Mouse (Mus musculus) embryo, embryonic 10 days (tissue): ENCODE measurements at regions not wholly inside any gene's neighbourhood (a gene's known extent, or its start where the extent isn't known, plus 50 kb on each side); places are given as distances from the start of the nearest gene placed in this dataset.

Experiments
- DNase-seq: peaks from one replicate; pipeline ENCODE4 v3.0.0-alpha.2; 2015; ENCODE audit warnings: low spot score

DNA sequence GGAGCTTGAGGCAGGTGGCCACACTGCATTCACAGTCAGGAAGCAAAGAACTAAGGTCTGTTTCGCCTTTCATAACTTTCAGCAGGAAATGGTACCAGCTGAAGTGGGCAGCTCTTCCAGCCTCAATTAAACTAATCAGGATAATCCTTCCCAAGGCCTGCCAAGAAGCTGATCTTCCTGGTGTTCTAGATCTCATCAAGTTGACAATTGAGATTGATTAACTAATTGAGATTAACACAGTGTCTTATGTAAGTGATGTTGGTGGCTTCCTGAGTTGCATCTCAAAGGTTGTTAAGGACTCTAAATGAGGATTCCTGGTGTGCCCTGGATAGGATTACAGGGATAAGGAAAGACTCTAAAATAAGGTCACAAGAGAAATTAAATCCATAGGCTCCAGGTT lies 273.3 kb upstream of the Irx2 start:
- DNase-seq: no peak

DNA sequence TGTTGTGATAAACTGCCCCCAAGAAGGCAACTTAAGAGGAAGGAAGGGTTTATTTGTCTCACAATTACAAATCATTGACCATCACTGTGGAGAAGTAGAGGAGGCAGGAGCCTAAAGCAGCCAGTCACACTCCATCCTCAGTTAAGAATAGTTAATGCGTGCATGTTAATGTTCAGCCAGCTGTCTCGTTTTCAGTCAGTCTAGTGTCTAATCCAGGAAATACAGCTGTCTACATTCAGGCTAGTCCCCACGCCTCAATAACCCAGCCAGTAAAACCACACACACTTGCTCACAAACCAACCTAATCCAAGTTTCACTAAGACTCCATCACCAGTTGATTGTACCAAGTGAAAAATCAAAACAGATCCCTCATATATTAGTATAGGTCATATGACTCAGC lies 272.8 kb upstream of the Irx2 start:
- DNase-seq: no peak

DNA sequence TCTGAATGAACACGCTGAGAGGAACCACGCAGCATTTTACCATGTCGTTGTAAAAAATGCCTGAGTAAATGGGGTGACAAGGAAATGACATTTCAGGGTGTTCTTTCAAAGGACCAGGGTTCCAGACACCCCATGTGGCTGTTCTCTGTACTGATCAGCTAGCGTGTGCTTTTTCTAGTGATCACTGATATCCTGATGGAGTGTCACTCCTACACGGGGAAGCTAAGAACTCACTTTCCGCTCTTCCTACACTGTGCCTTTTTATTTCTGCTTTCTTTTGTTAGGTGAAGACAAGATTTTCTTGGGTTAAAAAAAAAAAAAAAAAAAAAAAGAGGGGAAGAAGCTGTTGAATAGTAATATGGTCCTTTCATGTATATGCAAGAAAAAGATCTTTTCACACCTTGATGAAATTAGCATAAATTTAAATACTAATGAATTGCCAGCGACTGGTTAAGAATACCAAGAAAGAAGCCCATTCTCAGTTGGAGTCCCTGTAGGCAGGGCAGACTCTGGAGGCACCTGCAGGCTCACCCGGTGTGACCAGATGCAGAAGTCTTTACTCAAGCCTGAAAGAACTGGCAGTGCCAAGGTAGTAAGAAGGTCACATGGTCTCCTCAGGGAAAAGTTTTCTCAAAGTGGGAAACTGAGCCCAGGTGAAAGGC lies 270.2 kb upstream of the Irx2 start:
- no peak for DNase-seq

DNA sequence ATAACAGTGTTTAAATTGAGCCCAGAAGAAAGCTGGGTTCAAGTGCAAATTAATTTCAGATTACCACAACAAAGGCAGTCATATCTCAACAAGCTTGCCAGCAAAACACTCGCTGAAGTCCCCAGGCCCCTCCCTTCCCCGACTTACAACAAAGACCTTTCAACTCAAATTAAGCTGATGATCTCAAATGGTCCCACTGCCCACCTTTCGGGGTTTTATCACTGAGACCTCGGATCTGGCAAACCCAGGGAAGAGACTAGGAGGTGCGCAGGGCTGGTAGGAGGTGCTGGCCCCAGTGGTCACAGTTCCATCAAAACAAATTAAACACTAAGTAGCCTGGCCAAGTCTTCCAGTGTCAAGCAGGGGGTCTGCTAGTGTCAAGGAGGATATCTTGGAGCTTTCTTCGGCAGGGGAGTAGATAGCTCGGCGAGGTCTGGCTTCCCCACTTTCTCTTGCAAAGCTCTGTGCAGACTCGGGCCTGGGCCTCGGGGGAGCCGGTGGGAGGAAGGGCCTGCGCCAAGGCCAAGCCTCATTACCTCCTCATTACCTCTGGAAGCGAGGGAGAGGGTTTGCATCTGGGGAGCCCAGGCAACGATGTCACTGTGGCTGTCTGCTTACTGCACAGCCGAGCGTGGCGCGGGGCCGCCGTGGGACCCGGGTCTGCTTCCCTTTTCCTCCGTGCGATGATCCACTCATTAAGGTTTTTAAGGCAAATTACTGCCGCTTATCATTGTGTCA lies 262.9 kb upstream of the Irx2 start:
- DNase-seq: peak; percentile 64

DNA sequence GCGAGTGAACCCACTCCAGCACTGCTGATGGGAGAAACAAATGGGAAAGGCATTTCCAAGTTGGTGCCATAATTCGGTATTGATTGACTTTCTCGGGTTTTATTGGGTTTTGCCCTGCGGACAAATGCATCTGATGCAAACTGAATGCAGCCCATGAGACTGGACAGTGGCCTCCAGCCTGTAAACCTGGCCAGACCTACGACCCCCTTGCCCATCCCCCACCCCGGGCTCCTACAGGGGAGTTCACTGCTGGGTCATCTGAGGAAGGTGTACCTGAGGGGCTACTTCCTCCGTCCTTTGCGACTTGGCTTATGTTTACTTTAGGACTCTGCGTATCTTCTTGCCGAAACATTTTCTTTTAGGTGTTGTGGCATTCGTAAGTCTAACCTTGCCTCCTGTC lies 262.3 kb upstream of the Irx2 start:
- no peak for DNase-seq

DNA sequence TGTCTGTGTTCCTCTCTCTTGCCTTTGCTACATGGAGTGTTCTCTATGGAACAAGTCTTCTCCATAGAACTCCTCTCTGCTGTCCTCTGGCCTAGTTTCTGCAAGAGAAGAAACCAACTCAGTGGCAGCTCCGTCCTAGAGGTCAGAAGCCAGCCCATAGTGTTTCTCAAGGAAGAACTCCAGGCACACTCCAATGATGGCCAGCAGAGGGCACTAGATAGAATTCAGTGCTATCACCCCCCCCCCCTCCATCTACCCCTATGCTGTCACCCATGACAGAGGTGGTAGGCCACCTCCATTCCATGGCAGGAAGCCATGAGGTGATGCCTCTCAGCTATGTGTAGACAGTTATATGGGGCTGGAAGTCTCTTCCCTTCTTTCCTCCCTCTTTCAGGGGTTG lies 258.5 kb upstream of the Irx2 start:
- DNase-seq: peak; percentile 47

DNA sequence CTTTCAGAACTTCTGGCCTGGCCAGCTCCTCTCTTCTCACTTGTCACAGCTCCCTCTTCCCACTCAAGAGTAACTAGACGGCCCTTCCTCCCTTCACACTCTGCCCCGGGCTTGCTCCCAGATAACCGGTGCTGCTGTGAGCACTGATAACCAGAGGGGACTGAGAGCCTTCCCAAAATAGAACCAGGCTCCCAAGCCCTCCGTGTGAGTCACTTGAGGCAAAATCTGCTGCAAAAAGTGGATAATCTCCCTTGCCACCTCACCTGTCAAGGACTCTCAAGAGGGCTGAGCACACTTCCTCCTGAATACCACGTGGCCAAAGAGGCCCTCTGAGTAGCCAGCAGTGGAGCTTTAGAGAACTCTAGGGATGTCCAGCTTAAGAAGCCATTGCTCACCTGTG lies 257.6 kb upstream of the Irx2 start:
- DNase-seq: no peak

DNA sequence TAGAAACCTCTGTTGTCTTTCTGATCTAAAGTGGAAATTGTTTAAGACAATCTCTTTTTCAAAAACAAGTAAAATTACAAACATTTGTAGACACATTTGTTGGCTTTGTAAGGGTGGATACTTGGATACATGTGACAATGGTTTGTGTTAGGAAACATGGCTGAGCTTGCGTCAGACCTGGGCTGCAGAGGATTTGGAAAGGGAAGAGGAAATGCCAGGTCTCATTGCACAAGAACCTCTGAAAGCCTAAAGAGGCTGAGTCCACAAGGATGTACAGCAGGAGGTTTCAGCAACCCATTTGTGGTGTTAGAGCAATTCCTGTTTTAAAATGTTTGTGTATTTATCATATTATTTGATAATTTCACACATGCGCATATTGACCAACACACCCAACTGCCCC lies 235.3 kb upstream of the Irx2 start:
- DNase-seq: no peak

DNA sequence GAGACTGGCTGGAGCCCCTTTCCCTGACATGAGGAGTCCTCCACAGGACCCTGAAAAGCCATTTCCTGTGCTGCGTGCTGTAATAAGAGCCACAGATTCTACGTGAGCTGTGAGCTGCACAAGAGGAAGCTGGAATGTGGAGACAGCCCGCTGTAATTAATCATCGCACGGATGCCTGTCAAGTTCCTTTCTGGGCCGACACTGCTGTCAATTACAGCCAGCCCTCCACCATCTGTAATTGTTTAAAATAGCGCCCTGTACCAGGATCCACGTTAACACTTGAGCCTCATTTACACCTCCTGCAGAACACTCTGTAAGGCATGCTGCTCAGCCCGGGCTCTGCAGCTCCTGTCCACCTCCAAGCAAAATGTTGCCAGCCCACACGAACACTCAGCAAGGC lies 227.9 kb upstream of the Irx2 start:
- DNase-seq: peak; percentile 85

DNA sequence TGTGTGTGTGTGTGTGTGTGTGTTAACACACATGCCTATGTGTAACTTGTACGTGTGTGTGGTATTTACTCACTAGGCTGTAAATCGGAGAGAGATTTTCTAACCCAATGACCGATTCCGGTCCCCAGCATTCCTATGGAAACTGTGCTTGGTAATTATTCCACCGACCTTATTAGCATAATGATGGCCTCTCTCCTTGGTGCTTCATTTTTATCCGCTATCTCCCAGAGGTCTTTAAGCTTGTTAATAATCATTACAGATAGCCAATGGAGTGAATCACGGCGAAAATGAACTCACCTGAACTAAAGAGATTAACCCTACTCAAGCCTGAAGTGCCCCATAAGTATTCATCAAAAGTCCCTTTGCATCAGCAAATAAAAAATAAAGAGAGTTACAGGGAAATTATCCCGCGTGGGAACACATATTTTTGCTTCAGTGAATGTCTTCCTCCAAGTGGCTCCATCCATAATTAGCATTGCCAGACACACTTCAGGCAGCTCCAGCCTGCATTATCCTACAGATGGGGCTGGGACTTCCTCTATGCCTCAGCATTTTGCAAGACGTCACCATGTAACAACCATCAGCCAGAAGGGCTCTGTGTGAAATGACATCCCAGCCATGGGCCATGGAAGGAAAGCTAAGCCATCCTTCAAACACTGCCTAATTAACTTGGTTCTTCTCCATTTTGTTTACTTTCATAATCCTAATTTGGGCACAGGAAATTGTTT lies 219.2 kb upstream of the Irx2 start:
- DNase-seq: no peak

DNA sequence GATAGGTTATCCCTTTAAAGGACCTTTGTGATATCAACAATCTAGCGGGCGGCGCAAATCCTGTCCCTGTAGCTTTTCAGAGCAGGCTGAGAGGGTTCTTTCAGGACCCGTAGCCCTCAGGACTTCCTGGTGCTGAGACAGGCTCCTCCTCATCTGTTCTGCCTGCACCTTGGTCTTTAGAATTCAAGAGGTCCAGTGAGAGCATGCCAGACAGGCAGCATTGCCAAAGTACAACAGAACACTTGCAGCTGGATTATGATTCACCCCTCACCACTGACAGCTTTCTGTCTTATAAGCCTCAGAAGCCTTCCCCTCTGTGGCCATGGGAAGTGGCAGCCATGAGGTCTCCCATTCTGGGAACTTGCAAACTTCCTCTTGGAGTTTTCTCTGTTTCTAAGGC lies 216.0 kb upstream of the Irx2 start:
- no peak for DNase-seq

DNA sequence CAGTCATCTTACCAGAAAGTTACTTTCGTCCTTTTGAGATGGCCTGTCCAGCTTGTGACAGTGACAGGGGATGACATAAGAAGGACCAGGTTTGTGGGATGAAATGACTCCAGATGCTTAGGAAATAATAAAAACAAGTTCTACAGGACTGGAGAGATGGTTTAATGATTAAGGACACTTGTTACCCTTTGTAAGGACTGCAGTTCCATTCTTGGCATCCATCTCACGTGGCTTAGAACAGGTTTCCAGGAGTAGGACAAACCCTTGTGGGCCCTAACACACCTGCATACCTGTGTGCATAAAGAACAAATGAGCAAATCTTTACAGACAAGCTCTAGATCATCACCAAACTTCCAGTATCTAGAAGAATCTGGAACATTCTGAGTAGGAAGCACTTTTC lies 211.6 kb upstream of the Irx2 start:
- no peak for DNase-seq

DNA sequence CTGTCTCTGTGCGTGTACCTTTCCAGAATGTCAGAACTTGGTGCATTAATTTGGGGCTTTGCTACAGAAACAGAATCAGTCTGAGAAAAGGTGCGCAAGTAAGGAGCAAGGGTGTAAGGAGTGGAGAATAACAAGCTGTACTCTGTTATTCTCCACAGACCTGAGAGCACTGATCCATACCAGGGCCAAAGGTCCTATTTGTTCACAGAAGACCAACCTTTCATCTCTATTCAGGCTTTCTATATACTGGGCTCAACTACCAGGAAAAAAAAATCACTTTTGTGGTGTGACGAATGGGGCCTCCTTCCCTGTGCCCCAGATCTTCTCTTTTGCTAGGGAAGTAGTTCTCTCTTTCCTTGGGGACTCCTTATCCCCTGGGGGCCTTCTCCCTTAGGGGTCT lies 210.8 kb upstream of the Irx2 start:
- DNase-seq: no peak

DNA sequence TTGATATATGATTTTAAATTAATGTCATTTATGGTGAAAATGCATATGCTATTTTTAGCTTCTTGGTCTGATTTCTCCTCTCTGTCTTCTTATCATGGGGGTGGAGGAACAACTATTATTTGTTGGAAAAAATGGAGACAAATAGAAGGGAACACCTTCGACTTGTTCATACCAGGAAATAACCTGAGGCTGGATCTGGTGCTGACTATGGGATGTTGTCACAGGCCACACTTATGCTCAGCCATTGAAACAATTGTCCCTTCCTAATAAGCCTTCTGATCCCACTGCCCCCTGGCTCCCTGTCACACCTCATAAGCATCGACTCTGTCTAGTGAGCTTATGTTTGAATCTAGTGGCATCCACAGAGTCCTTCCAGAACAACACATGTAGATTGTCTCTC lies 210.3 kb upstream of the Irx2 start:
- DNase-seq: no peak

DNA sequence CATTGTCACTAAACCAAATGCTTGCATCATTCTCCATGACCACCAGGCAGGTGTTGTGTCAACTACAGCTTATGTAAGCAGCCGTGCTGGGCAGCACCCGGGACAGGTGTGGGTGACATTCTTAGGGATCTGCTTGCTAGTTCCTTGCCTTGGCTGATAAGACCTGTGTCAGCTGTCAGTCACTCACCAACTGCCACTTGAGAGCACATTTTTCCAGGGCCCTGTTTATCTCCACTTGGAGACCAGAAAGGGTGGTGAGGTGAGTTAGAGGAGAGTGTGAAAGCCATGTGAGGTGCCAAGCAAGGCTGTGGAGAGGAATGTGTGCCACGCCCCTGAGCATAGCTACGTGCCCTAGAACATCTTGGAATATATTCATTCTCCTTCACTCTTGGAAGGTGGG lies 209.1 kb upstream of the Irx2 start:
- DNase-seq: no peak

DNA sequence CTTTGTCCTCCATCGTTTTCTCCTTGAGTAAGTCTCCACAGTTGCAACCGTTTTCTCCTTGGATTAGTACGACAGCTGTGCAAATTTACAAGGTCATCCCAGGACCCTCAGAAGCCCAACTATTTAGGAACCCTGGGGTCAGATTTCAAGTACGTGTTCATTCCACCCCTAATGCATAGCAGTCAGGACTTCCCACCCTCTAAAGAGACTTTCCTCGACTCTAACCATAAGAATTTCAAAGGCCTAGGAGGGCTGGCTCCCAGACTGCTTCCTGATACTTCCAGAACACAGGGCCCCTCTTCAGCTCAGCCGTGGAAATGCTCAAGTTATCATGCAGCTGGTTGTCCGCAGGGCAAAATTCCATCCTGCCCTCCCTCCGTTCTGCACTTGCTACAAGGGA lies 202.7 kb upstream of the Irx2 start:
- DNase-seq: peak; percentile 45

DNA sequence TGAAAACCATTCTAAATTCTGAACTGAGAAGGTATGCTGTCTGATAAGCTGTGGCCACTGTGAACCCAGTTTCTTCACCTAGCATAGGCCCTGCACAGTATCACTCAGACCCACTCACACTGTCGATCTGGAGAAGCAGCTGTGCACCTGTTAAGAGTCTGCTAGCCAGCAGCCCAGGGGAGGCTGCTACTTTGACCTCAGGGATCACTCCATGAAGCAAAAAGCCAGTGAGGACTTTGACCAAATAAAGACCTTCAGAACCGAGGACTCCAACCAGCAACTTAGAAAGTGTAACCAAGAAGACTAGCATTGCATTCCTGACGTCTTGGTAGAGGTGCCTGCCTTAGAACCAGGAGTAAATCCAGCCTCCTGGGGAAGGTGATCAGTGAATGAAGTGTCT lies 183.3 kb upstream of the Irx2 start:
- no peak for DNase-seq

DNA sequence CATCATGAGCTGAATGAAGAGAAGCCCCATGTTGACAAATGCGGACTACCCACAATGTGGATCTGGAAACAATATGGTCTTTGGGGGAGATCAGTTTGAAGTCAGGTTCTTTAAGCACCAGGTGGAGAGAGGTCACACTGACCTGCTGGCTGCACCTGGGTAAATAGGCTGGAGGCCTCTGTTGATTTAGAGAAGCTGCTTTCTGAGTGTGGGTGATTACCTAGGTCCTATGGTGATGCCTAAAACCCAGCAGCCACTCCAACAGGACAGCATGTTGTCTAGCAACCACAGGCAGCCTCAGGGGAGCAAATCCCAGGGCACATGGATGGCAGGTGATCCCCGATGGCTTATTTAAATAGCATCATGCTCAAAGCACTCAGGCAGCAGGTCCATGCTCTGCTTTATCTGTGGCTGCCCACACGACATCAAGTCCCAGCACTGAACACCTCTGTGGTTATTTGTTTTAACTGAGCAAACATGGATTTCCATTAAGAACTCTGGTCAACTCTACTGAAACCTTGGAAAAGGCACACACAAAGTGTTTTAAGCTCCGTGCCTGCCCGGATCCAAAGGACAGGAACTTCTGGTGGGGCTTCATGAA lies 180.1 kb upstream of the Irx2 start:
- no peak for DNase-seq

DNA sequence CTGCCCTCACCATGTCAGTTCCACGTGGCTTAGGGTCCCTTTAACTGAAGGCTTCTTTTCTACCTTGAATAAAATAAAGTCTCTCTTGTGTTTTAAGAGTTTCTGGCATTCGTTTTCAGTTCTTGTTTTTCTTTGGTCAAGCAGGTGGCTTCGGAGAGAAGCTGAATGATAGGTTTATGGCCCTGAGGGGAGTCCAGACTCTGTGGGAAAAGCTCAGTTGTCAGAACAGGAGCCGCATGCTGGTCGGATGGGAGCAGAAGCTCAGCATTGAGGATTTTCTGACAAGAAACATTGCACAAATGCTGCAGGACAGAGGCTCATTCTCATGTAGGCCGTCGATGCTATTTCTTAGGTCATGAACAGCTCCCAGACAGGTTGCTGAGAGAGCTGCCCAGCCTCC lies 133.3 kb upstream of the Irx2 start:
- no peak for DNase-seq

DNA sequence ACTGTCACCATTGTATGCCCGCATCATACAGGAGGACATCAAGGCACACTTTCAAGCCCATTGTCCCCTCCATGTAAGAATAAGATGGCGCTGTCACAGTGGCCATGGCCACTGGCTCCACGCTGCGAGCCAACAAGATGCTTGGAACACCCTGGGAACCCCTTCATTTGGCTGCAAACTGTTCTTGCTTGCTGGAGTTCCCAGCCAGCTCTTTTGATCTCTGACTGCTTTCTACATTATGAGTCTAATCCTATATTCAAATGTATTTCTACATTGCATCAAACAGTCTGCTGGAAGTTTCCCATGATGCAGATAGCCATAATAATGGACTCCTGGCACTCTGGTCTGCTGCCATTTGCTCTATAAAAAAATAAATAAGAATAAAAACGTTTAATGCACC lies 131.6 kb upstream of the Irx2 start:
- DNase-seq: no peak

DNA sequence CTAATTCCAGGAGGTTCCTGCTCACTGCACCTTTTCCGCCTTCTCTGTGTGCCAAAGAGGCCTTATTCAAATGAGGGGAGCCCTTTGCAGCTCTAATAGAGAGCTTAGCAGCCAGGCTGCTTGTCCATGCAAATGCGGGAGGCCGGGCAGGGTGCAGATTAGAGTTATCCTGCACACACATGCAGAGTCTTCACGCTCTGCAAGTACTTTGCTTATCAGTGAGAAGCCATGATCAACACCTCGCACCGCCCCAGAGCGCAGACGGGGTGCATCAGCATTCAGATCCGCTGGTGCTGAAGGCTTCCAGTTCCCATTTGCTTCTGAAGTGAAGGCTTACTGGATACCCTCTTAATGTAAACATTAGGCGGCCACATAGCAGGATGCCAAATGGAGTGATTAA lies 131.1 kb upstream of the Irx2 start:
- DNase-seq: peak; percentile 6

DNA sequence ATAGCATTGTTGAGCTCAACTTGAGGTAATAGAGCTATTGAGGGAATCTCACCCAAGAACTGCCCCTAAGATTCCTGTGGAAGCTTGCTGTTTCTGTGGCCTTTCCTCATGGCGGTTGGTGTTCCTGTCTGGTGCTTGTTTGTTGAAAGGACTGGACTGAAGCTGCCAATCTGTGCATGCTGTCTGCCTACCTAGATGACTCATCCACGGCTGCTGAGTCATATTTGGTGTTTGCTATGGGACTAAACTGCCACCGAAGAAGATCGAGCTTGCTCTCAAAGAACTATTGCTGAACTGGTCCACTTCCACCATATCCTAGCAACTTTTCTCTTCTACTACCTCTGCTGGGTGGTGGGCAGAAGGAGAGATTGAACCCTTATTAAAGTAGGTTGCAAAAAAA lies 122.7 kb upstream of the Irx2 start:
- no peak for DNase-seq

DNA sequence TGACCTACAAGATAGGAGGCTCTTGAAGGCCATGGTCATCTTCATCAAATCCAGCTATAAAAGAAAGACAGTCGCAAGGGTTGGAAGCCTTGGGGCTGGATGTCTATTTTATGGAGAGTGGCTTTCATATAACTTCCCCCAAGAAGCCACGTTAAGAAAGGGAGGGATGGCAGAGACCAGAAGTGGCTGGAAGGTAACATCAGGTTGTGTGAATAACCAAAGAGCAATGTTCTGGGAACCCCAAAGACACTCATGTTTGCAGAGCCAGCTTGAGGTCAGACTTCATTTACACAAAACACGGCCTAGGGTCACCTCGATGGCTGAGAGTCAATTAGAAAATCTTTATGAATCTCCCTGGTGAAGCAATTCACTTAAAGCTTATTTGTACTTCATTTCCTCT lies 90.0 kb upstream of the Irx2 start:
- no peak for DNase-seq
